Mouse (Mus musculus): ENCODE data around the gene Prep.
"Not testable (repeated sequence)": the region's sequence is repeated elsewhere in the genome, so short reads cannot be mapped to it uniquely, and the experiment has no call there.

Gene Prep

DNA sequence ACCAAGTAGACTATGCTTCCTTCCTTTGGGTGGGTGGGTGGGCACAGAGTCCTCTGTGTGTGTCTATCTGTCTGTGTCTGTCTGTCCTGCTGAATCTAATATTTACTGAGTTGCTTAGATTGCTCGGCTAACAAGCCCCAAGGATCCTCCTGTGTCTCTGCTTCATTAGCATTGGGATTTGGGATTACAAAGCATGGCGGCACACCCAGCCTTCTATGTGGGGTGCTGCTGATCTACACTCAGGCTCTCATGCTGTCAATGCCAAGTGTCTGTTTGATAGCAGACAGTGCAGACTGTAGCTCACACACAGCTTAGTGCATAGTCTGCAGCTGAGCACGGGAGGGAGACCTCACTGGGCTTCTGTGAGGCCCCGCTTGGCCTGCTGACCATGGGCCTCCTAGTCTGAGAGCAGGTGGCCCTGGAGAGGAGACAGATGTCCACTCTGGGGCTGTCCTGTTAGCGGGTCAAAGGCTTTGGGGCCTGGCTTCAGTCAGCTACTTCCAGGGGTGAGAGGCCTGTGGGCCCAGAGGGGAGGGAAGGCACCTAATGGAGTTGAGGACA lies 8.6 kb downstream of the Prep start:
- peak; percentile 60 for DNase-seq (ENCODE audit: low read depth, low spot score)

DNA sequence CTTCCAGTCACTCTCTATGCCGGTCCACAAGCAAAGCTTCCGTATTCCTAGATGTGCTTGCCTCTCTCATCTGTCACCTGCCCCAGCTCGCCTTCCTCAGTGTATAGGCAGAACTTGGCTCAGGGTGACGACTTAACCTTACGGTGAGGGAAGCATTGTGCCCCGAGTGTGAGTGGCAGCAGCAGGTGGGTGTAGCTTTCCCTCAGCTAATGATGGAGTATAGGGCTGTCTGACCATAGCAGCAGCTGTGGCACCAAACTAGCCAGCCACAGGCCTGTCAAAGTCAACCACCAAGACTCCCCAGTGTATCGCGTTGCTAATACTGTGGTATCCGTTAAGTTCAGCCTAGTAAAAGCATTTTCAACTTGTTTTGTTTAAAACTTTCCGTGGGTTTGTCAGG lies 9.6 kb downstream of the Prep start:
- DNase-seq (ENCODE audit: low read depth, low spot score), result no peak

DNA sequence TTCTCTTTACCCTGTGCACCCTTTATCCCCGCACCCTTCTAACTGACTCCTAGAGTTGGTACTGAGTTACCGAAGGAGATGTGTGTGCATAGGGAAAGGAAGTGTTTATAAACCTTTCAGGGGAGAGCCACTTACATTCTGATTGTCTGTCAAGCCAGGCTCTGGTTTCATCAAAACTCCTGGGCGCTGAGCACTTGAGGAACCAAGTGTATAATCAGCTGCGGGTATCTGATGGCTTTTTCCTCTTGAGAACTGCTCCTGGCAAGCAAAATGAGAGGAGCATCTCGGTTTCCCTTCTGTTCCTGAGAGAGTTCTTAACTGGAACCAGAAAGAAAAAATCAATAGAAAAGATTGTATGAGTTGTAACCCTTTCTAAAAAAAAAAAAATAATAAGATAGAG lies 10.3 kb downstream of the Prep start:
- no peak for DNase-seq (ENCODE audit: low read depth, low spot score)

DNA sequence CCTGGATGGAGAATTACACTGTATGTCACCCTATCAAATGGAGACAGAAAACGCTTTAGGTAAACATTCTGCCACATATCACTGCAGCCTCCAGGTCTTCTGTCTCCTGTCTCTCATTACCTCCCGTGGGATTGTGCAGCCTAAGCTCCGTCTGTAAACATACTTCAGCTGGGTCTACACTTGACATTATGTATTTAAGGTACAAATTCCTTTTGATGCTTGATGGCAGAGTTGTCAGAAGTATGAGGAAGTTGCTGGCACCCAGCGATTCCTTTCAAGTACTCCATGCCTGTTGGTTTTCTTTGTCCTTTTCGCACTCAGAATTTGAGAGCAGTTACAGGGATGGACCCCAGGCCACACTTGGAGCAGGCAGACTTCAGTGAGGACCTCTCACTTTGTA lies 12.8 kb downstream of the Prep start:
- DNase-seq (ENCODE audit: low read depth, low spot score), result no peak

DNA sequence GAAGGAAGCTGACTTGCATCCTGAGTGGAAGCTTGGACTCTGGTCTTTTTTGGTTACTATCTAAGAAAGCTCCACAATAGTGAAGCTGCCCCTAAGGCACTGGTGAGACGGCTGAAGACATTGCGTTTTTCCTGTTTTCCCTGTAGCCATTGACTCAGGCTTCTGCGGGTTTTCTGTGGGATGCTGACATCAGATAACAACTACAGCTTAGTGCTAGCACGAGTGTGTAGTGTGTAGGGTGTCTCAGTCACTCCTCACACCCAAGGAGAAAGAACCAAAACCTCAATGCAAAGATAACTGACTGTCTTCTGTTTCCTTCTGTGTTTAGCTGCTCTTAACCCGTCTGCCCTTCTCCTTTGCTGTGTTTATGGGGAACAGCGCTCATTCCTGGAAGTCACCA lies 13.5 kb downstream of the Prep start:
- DNase-seq (ENCODE audit: low read depth, low spot score), result no peak

DNA sequence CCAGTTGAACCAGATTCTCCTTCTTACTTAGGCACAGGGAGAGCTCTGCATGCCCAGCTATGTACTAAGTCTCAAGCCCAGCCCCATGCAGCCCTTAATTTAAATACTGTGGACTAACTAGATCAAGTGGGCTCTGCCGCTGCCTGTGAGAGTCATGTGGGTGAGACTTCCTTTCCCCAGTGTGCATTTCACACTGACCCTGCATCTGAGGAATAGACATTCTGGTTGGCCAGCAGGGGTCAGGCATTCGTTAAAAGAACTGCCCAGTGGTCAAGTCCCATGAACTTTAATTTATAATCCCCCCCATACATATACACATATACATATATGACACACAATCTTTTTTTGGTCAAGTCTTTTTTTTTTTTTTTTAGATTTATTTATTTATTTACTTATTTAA lies 15.7 kb downstream of the Prep start:
- DNase-seq (ENCODE audit: low read depth, low spot score), result no peak

DNA sequence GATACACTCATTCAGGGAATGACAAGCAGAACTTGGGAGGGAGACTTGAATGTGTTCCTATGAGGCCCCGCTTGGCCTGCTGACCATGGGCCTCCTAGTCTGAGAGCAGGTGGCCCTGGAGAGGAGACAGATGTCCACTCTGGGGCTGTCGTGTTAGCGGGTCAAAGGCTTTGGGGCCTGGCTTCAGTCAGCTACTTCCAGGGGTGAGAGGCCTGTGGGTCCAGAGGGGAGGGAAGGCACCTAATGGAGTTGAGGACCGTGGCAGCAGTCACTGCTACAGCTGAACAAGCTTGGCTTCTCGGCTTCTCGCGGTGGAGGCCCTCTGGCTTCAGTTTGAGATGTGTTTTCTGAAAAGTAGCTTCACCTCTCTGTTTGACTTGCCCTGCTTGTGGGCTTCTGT lies 17.0 kb downstream of the Prep start:
- not testable (repeated sequence) for DNase-seq (ENCODE audit: low read depth, low spot score)

DNA sequence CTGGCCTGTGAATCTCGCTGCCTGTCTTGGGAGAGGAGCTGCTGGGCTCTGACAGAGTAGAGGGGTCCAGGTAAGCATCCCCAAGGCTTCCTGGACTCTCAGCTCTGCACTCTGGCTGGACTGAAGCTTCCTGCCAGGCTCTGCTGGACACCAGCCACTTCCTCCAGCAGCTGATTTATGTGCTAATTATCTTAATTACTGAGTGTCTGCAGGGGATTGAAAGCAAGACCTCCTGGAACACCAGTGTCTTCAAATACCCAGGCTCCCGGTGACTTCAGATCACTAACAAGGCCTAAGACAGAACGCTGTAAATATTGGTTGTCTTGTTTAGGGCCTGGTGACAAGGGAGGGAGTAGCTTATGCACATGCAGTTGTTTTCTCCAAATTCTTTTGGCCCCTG lies 17.5 kb downstream of the Prep start:
- no peak for DNase-seq (ENCODE audit: low read depth, low spot score)

DNA sequence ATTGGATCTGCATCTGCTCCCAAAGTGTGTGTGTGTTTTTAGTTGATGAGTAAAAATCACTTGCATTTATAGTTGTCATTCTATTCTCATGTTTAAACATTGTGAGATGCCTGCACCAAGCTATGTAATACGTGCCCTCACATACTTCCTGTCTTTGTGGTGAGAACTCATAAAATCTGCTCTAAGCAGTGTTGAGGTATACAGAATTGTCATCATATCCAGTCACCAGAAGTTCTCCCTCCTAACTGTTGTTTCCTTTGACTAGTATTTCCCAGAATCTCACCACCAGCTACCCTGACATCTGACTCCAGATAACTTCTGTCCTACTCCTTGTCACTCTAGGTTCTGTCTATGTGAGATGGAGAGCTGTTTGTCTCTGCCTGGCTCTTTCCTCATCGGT lies 18.3 kb downstream of the Prep start:
- no peak for DNase-seq (ENCODE audit: low read depth, low spot score)

DNA sequence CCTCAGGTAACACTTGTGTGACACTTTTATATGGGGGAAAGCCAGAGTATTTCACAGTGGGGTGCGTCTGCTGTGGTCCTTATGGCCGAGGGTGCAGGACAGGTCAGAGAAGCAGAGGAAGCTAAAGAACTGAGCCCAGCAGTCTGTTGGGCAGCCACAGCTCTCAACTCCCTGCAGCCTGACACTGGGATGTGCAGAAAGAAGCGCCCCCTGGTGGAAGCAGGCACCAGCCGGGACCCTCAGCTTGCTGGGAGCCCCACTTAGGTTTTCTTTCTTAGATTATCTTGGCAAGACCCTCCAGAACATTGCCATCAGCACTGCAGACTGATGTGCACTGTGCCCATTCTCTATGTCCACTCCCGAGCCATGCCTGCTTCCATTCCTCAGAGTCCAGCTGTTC lies 19.6 kb downstream of the Prep start:
- peak; percentile 49 for DNase-seq (ENCODE audit: low read depth, low spot score)

DNA sequence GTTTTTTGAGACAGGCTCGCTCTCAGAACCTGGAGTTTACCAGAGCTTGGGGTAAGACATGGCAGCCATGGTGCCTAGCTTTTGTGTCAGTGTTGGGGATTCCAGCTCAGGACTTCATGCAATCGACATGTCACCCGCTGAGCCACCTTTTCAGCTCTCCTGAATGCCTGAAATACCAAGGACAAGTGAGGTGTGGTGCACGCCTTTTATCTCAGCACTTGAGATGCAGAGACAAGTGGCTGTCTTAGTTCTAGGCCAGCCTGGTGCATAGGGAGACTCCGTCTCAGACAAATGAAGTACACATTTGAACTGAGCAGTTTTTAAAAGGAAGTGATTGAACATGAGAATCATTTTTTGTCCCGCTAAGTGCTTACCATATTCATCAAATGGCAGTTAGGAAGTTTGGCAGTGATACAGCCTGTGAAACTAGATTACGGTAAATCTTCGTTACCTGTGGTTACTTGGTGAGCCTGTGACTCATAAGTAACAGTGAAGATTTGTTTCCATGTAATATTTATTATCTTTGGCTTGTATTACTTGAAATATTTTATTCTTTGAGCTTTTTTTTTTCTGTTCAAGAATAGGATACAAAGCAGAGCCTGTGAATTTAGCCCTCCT lies 24.6 kb downstream of the Prep start:
- peak; percentile 95 for DNase-seq (ENCODE audit: low read depth, low spot score)

DNA sequence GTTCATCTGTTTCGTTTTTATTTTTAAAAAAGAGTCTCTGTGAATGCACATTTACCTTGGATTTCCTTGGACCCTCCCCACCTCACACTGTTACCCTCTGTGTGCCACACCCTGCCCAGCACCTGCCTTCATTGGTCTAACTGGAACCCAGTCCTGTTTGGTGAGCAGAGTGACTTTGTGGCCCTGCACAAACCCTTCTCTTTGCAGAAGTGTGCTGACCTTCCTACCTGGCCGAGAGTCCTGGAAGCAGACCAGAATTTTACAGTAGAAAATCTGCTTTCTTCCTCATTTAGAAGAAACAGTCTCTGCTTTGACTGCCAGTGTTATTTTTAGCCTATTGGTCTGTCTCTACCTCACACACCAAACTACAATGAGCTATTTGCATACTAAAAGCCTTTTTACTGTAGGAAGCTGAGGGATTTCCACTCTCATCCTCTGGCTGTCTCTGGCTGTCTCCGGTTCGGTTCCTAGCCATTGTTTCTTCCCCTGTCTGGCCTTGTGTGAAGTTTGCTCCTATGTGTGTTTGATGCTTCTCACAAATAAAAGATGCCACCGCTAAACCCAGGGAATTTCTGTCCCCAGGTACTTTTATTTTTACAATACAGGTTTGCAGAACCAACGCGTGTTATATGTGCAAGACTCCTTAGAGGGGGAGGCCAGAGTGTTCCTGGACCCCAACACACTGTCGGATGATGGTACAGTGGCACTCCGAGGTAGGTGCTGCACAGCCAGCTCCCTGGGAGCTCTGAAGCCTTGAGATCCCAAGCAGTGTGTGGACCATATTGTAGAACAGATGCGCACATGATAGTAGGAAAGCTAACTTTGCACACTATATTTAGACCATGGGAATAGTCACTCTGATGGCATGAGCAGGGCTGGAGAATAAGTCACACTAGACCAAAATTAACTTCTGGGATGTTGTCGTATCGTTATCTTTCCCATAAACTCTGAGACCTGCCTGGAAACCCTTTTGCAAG lies 25.4 kb downstream of the Prep start:
- DNase-seq (ENCODE audit: low read depth, low spot score), result peak; percentile 85

DNA sequence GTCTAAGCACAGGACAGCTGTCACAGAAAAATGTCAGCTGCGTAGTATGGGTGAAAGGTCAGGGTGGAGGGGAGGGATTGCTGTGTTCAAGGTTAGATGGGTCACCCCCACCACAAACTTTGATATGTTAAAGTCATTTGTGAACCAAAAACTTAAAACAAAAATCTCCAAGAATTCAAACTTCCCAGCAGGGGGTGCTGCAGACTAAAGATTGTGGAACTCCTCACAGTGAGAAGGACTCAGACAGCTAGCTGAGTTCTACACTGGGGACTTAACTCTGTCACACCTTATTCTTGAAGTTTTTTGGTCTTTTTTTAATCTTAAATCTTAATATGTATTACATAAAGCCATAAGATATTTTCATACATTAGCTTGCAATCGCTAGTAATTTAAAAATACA lies 31.7 kb downstream of the Prep start:
- peak; percentile 71 for DNase-seq (ENCODE audit: low read depth, low spot score)

DNA sequence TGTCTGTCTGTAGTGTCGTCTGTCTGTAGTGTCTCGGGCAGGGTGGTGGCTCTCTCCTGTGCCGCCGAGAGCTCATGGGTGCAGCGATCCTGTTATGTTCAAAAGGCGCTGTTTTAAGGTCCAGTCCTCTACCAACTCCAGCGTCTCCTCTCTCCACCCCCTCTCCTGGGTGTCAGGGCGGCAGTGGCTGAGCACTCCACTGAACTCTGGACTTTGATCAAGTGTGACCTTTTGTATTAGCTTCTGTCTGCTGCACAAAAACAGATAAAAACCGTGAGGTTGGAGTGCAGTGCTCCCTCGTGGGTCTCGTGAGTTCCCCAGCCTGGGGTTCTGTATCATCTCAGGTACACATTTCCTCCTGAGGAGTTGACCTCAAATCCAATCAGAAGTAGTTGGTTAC lies 33.5 kb downstream of the Prep start:
- DNase-seq (ENCODE audit: low read depth, low spot score), result no peak

DNA sequence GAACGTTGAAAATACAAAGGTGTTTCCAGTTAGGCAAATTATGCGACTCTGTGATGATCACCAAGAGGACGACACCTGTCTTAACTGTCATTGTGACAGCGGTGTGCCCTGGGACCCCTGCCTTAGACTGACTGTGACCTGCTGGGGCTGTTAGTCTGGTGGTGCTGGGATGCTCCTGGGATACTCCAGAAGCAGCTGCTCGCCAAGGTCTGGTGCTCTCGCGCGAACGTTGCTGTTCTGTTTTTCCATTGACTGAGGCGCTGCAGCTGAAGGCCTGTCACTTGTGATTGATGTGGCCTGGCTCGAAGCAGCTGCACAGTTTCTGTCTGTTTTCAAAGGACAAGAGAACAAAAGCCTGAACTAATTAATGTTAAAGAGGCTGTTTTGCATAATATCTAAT lies 36.2 kb downstream of the Prep start:
- no peak for DNase-seq (ENCODE audit: low read depth, low spot score)

DNA sequence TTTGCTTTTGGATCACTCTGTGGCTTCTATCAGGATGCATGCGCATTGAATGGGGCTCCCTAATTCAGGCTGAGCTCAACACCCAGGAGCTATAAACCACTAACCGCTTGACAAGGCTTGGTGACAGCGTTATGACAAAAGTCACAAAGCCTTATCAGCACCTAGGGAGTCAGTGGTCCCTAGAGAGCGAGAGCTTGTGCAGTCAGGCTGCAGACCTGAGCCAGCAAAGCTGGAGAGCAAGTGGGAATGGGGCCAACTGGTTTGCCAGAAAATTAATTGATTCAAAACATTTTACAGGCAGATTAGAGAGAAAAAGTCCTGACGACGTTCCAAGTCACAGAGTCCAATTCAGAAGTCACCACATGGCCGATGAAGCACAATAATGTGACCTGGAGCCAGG lies 37.1 kb downstream of the Prep start:
- no peak for DNase-seq (ENCODE audit: low read depth, low spot score)

DNA sequence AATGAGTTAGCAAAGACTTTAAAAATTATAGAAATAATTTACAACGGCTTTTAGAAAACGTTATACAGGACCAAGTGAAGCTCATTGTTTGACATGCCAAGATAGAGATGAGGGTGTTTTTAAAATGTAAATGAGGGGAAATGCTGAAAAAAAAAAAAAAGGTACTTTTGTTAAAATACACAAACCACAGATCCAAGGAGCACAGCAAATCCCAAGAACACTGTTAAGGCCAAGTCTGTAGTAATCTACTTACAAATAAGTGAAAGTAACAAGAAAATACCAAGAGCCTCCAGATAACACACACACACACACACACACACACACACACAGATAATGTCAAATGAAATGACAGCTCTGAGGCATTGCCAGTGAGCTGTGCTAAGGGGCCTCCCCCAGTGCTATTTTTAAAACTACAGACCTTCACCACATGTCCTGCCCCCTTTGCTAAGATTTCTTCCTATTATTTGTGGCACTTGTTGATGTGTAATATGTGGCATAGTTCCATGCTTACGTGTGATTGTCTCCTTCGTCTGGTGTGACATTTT lies 37.6 kb downstream of the Prep start:
- DNase-seq (ENCODE audit: low read depth, low spot score), result no peak

DNA sequence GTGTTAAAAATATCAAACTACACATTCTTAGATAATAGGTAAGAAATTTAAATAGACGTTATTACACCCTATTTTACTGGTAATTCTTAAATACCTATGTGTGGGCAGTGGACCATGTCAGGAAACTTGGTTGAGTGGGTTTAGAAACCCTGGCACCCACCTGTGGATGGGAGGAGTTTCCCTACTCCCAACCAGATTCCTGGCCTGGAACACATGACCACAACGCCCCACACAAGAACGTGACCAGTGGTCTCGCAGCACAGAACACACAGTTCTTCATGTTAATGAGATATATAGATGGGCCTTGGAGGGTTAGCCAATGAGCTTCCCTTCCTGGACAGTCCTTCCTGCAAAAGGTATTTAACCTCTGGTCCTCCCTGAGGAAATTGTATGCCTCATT lies 39.5 kb downstream of the Prep start:
- no peak for DNase-seq (ENCODE audit: low read depth, low spot score)

DNA sequence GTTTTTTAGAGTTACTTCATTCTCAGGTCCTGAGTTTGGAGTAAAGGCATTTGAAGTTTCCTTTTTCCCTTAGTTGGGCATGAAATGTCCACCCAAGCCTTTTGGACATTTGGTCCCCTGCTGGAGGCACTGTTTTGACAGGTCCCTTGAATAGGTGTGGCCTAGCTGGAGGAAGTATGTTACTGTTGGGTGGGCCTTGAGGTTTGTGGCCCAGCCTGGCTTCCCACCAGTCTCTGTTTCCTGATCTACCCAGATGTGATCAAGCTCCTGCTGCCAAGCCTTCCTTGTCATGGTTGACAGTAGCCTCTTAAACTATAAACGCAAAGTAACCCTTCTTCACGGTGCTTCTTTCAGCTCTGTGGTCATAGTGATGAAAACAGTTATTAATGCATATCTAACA lies 40.3 kb downstream of the Prep start:
- DNase-seq (ENCODE audit: low read depth, low spot score), result no peak

DNA sequence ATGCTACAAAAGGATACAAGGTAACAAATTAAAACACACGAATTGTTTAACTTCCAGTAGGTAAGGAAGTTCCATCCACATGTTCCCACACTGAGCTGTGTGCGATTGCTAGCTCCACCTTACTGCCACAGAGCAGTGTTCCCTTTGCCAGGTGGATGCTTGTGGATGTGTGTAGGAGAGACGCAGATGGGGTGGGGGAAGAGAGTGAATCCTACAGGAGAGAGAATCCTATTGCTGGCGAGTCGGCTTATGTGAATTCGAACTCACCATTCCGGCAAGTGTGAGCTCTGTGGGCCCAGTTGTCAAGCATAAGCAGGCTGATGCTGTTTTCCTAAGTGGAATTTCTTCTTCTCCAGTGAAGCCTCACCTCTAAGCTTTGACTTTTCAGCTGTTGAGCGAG lies 42.0 kb downstream of the Prep start:
- DNase-seq (ENCODE audit: low read depth, low spot score), result no peak

DNA sequence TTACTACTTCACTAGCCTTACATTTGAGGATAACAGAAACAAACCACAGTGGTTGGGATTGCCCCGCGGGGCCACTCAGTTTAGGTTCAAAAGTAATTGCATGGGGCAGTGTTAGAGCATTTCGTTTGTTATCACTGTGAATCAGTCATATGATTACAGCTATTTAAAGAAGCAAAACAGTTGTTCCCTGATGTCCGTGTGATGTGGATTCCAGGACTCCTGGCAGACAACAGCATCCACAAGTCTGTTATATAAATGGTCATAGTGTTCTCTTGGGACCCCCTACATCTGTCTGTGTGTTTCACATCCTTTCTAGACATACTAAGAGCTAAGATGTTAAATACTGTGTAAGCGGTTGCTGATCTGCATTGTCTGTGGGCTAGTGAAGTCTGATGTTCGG lies 43.0 kb downstream of the Prep start:
- no peak for DNase-seq (ENCODE audit: low read depth, low spot score)

DNA sequence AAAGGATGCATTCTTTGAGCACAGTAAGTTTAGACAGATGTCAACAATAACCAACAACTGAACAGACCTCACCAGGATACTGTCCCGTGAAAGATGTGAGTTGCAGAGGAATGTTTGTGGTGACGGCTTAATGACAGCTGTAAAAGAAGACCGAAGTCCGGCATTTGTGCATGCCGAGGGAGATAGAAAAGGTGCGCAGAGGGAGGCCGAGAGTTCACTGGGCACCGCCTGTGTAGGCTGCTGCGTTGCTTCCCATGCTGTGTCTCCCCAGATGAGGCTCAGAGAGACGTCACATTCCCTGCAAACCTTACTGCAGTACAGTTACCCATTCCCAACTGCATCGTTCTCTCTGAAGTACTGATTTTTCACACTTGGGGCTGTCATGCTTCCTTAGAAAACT lies 45.9 kb downstream of the Prep start:
- DNase-seq (ENCODE audit: low read depth, low spot score), result no peak

DNA sequence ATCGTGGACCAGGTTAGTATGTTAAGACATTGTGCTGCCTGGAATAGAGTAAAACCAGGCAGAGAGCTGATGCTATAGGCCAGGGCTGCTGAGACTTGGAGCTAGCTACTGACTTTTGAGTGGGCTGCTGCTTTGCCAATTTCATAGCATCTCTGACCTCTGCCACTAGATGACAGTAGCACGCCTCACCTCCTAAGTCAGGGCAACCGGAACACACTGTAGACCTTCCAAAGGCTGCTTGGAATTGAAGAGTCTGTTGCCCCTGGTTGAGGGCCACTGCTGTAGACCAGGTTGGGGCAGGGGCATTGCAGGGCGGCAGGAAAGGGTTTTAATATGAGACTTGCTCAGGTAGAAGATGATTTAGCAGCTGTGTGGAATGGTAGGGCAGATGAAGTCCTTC lies 47.5 kb downstream of the Prep start:
- DNase-seq (ENCODE audit: low read depth, low spot score), result no peak

Measured in R1 (cell line).